Comparison of ENCODE assay signal across 23 mouse cellular contexts in the genomic region with DNA sequence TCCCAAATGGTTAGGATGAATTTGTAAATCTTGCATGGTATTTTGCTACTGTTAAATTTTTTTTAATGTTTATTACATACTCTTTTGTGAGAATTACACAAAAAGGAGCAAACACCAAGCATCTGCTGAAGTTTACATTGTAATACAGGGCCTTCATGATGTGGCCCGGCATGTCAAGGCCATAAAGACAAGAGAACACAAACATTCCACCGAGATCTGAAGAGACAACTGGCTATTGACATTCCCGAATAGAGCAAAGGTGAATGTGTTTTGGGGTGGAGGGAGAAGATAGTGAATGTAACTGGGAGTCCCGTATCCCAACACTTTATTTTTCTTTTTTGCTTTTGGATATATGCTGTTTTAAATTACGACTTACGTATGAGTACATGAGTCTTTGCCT. TPM values are rescaled to one million over a fixed set of nuclear protein-coding genes. Genes with fewer than 3 reads are reported as not detected.
DNase-seq lines count a peak whose midpoint lies in the region; ATAC-seq and TF ChIP-seq lines count a peak whose summit lies in the region.
"Had no signal": no experiment of that assay in that cellular context is flagged by ENCODE, and none has a peak within 500 bp of the region (broad histone marks: within the 10 kb centered on the region; RNA-seq: fewer than 3 reads in every experiment).

No protein-coding gene starts in this region.

- TF ChIP-seq CTCF in liver, postnatal 0 days (IDR thresholded peaks at IDR 0.05; ENCODE audit: low read depth), result no peak

- TF ChIP-seq EP300 in liver, postnatal 0 days (IDR thresholded peaks at IDR 0.05; ENCODE audit: low read depth), result 0 out of 2 replicates have a peak, but pooled peaks have one; percentile 6

- no peak overlapping the region for H3K4me3 ChIP-seq in liver, embryonic 16.5 days (ENCODE audit: low read depth, low read length)
- H3K4me3 ChIP-seq in liver, postnatal 0 days (ENCODE audit: low read depth, low read length), result no peak overlapping the region
- no peak overlapping the region for H3K4me3 ChIP-seq in liver, embryonic 12.5 days

- H3K27me3 ChIP-seq in liver, embryonic 16.5 days (ENCODE audit: control insufficient read depth, insufficient read depth, low read depth, low read length), result no peaks in the 10 kb centered on the region
- peaks cover 2% of the 10 kb centered on the region; the same call in 1 of the 2 replicates for H3K27me3 ChIP-seq in liver, postnatal 0 days (ENCODE audit: insufficient read depth, low read length)
- H3K27me3 ChIP-seq in liver, embryonic 12.5 days (replicated peaks), result no peaks in the 10 kb centered on the region
- H3K27me3 ChIP-seq: CH12.LX had no signal

- DNase-seq in liver (no peak), ZHBTc4 (ENCODE audit: low read depth, low spot score) (peak; percentile 18)
- no peak for DNase-seq in liver, postnatal 0 days
- DNase-seq in lung, postnatal 10 days, result no peak
- DNase-seq: adrenal gland, adult 2 months; adrenal gland, adult 8-10 months; adrenal gland, postnatal 10 days; adrenal gland, postnatal 14 days; adrenal gland, postnatal 25 days; adrenal gland, postnatal 36 days; B cell, adult 2 months; cerebellum, adult 11 months; cerebellum, adult 11-12 months; cerebellum, adult 18-20 months; cerebellum, adult 2 months had no signal

- 50% methylated on average over 6 of the region's 6 CpGs for WGBS in liver, embryonic 16.5 days (ENCODE audit: insufficient replicate concordance)
- 61% methylated on average over 6 of the region's 6 CpGs for WGBS in liver, postnatal 0 days (ENCODE audit: insufficient replicate concordance)
- WGBS in liver, embryonic 12.5 days (ENCODE audit: insufficient replicate concordance), result 56% methylated on average over 6 of the region's 6 CpGs

- no peaks in the 10 kb centered on the region for H3K36me3 ChIP-seq in liver, embryonic 16.5 days (ENCODE audit: control insufficient read depth, insufficient read depth)
- H3K36me3 ChIP-seq in liver, postnatal 0 days (replicated peaks; ENCODE audit: insufficient read depth, low read length), result no peaks in the 10 kb centered on the region
- H3K36me3 ChIP-seq in liver, embryonic 12.5 days, result no peaks in the 10 kb centered on the region
- H3K36me3 ChIP-seq: G1E had no signal

- ATAC-seq in liver, embryonic 16.5 days (ENCODE audit: low read depth), result peak; percentile 53; the same call in 1 of the 2 replicates
- peak; percentile 57; the same call in 1 of the 2 replicates for ATAC-seq in liver, postnatal 0 days
- no peak for ATAC-seq in liver, embryonic 12.5 days
- ATAC-seq: activated CD4-positive, CD25-positive, alpha-beta regulatory T cell, adult 4 months; CD4-positive, CD25-positive, alpha-beta regulatory T cell, adult 4 months; Patski had no signal

- peak overlapping the region; percentile 14; the same call in 1 of the 2 replicates for H3K27ac ChIP-seq in liver, embryonic 16.5 days (ENCODE audit: low read length)
- H3K27ac ChIP-seq in liver, postnatal 0 days (ENCODE audit: low read depth), result 0 out of 2 replicates have a peak overlapping the region, but pooled peaks have one; percentile 48
- H3K27ac ChIP-seq in liver, embryonic 12.5 days, result no peak overlapping the region

- no peak overlapping the region for H3K9ac ChIP-seq in liver, embryonic 16.5 days (ENCODE audit: low read depth, low read length)
- no peak overlapping the region for H3K9ac ChIP-seq in liver, postnatal 0 days (replicated peaks)
- no peak overlapping the region for H3K9ac ChIP-seq in liver, embryonic 12.5 days

- no peaks in the 10 kb centered on the region for H3K9me3 ChIP-seq in liver, embryonic 16.5 days (replicated peaks; ENCODE audit: control insufficient read depth, low read length)
- H3K9me3 ChIP-seq in liver, postnatal 0 days (ENCODE audit: low read length), result no peaks in the 10 kb centered on the region
- no peaks in the 10 kb centered on the region for H3K9me3 ChIP-seq in liver, embryonic 12.5 days (replicated peaks)
- H3K9me3 ChIP-seq: G1E had no signal

- H3K4me2 ChIP-seq in liver, embryonic 16.5 days (ENCODE audit: low read depth, low read length), result no peak overlapping the region
- H3K4me2 ChIP-seq in liver, postnatal 0 days (ENCODE audit: low read depth, low read length), result no peak overlapping the region
- H3K4me2 ChIP-seq in liver, embryonic 12.5 days, result no peak overlapping the region

- no peaks in the 10 kb centered on the region; the same call in 1 of the 2 replicates for H3K4me1 ChIP-seq in liver, embryonic 16.5 days (ENCODE audit: control insufficient read depth, low read depth, low read length)
- H3K4me1 ChIP-seq in liver, postnatal 0 days (ENCODE audit: insufficient read depth), result no peaks in the 10 kb centered on the region; the same call in 1 of the 2 replicates
- H3K4me1 ChIP-seq in liver, embryonic 12.5 days, result 0 out of 2 replicates have a peak, but pooled peaks cover 5% of the 10 kb centered on the region

RNA-seq across cellular contexts. Expression of a gene that starts 20.2 kb away (rescaled TPM):
- polyA plus RNA-seq in liver, embryonic 16.5 days (2015; fragmentation: Nextera tagmentation; extraction: Ambion mirVana), result 312 and 343 TPM in 2 replicates
- polyA plus RNA-seq in liver, postnatal 0 days (2015; fragmentation: Nextera tagmentation; extraction: Ambion mirVana), result 459 and 478 TPM in 2 replicates
- polyA plus RNA-seq in liver, embryonic 12.5 days (2016; fragmentation: Nextera tagmentation; extraction: Ambion mirVana), result 277 and 278 TPM in 2 replicates
- polyA plus RNA-seq: activated CD4-positive, CD25-positive, alpha-beta regulatory T cell, adult 4 months; C2C12; CD4-positive, CD25-positive, alpha-beta regulatory T cell, adult 4 months; G1E had no signal
